Mouse (Mus musculus): ENCODE results near the gene Proser2. TPM values are rescaled to one million over a fixed set of nuclear protein-coding genes. Genes with fewer than 3 reads are reported as not detected.
A peak's percentile ranks its signal among the peaks of the same experiment; 100 is the strongest.

The Proser2 gene
- polyA plus RNA-seq (2015; fragmentation: Nextera tagmentation; extraction: Ambion mirVana) = 17.5 and 18.5 TPM in 2 replicates

GRCm38 (mm10) chr2:6129555-6130355 lies at the start of gene Proser2:
Gene Proser2 (minus strand): TSS chr2:6130211.
- peak; percentile 81; the same call in 1 of the 2 replicates for ATAC-seq (ENCODE audit: insufficient number of reproducible peaks, low FRiP score, low TSS enrichment, low read depth)
- Histone ChIP-seq H3K4me1 (0 out of 2 replicates have a peak, but pooled peaks cover 5% of the 10 kb centered on the region), H3K4me3 (peak within 1 kb of the TSS; percentile 75), H3K9ac (peak within 1 kb of the TSS; percentile 65), H3K4me2 (peak within 1 kb of the TSS; percentile 86), H3K9me3 (no peaks in the 10 kb centered on the region), H3K27ac (peak within 1 kb of the TSS; percentile 33), H3K27me3 (peaks cover 13% of the 10 kb centered on the region), H3K36me3 (no peaks in the 10 kb centered on the region)
- WGBS = under 1% methylated on average over 83 of the region's 83 CpGs

- WGBS = 38% methylated on average over 1 of the region's 1 CpGs
- no peaks in the 10 kb centered on the region for H3K9me3 ChIP-seq
Measured at GRCm38 (mm10) chr2:6179749-6180117, 49.7 kb upstream of the Proser2 start.

GRCm38 (mm10) chr2:6178901-6179748 lies 49.1 kb upstream of the Proser2 start:
- no peak overlapping the region for H3K4me3 ChIP-seq
- no peaks in the 10 kb centered on the region; the same call in 1 of the 2 replicates for H3K4me1 ChIP-seq
- no peak overlapping the region for H3K9ac ChIP-seq
- H3K36me3 ChIP-seq = no peaks in the 10 kb centered on the region
- WGBS = 41% methylated on average over 16 of the region's 16 CpGs
- H3K4me2 ChIP-seq = no peak overlapping the region
- H3K9me3 ChIP-seq = no peaks in the 10 kb centered on the region
- no peaks in the 10 kb centered on the region for H3K27me3 ChIP-seq
- H3K27ac ChIP-seq = no peak overlapping the region
- no peak for ATAC-seq (ENCODE audit: insufficient number of reproducible peaks, low FRiP score, low TSS enrichment, low read depth)

More at GRCm38 (mm10) chr2:6179749-6180117, 49.7 kb upstream of the Proser2 start:
- Histone ChIP-seq H3K4me1 (no peaks in the 10 kb centered on the region; the same call in 1 of the 2 replicates), H3K4me2 (no peak overlapping the region), H3K9ac (no peak overlapping the region), H3K27ac (no peak overlapping the region), H3K27me3 (no peaks in the 10 kb centered on the region), H3K36me3 (no peaks in the 10 kb centered on the region), H3K4me3 (no peak overlapping the region)
- no peak for ATAC-seq (ENCODE audit: insufficient number of reproducible peaks, low FRiP score, low TSS enrichment, low read depth)

GRCm38 (mm10) chr2:6173013-6173412 lies 43.0 kb upstream of the Proser2 start:
- H3K9me3 ChIP-seq = no peaks in the 10 kb centered on the region
- 23% methylated on average over 3 of the region's 3 CpGs for WGBS
- no peaks in the 10 kb centered on the region; the same call in 1 of the 2 replicates for H3K4me1 ChIP-seq
- H3K27ac ChIP-seq = no peak overlapping the region
- no peak overlapping the region for H3K4me3 ChIP-seq
- H3K4me2 ChIP-seq = no peak overlapping the region
- ATAC-seq (ENCODE audit: insufficient number of reproducible peaks, low FRiP score, low TSS enrichment, low read depth) = no peak
- no peaks in the 10 kb centered on the region for H3K27me3 ChIP-seq
- H3K36me3 ChIP-seq = no peaks in the 10 kb centered on the region
- H3K9ac ChIP-seq = no peak overlapping the region

DNA sequence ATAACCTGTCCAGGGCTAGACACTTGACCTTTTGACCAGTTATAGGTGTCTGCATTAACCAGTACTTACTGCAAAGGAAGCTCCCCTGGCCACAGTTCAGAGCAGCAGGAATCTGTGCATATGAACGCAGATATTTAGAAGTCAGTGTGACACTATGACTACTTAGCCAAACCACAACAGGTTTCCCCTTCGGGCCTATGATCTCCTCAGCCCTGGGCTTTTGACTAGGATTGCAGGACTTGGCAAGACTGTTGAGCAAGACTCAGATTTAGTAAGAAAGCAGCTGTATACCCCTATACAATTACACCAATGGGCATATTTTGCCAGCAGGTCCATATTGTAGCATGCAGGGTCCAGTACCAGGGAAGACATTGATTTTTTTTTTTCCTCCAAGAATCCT lies 38.5 kb upstream of the Proser2 start:
- WGBS = 71% methylated on average over 2 of the region's 2 CpGs
- Histone ChIP-seq H3K4me1 (peaks cover 4% of the 10 kb centered on the region), H3K36me3 (no peaks in the 10 kb centered on the region), H3K9ac (no peak overlapping the region), H3K27me3 (no peaks in the 10 kb centered on the region), H3K9me3 (no peaks in the 10 kb centered on the region), H3K27ac (no peak overlapping the region), H3K4me3 (no peak overlapping the region), H3K4me2 (no peak overlapping the region)
- no peak for ATAC-seq (ENCODE audit: insufficient number of reproducible peaks, low FRiP score, low TSS enrichment, low read depth)

GRCm38 (mm10) chr2:6167843-6168558 lies 38.0 kb upstream of the Proser2 start:
- no peaks in the 10 kb centered on the region for H3K27me3 ChIP-seq
- peaks cover 5% of the 10 kb centered on the region for H3K4me1 ChIP-seq
- no peak overlapping the region for H3K9ac ChIP-seq
- no peaks in the 10 kb centered on the region for H3K9me3 ChIP-seq
- H3K27ac ChIP-seq = no peak overlapping the region
- no peaks in the 10 kb centered on the region for H3K36me3 ChIP-seq
- WGBS = 23% methylated on average over 5 of the region's 5 CpGs
- H3K4me2 ChIP-seq = no peak overlapping the region
- no peak for ATAC-seq (ENCODE audit: insufficient number of reproducible peaks, low FRiP score, low TSS enrichment, low read depth)
- no peak overlapping the region for H3K4me3 ChIP-seq

GRCm38 (mm10) chr2:6165771-6166170 lies 35.8 kb upstream of the Proser2 start:
- no peaks in the 10 kb centered on the region for H3K9me3 ChIP-seq
- no peak for ATAC-seq (ENCODE audit: insufficient number of reproducible peaks, low FRiP score, low TSS enrichment, low read depth)
- WGBS = 49% methylated on average over 6 of the region's 6 CpGs
- H3K36me3 ChIP-seq = no peaks in the 10 kb centered on the region
- no peak overlapping the region for H3K9ac ChIP-seq
- H3K4me1 ChIP-seq = peaks cover 12% of the 10 kb centered on the region
- H3K4me3 ChIP-seq = no peak overlapping the region
- no peak overlapping the region for H3K27ac ChIP-seq
- H3K4me2 ChIP-seq = no peak overlapping the region
- no peaks in the 10 kb centered on the region for H3K27me3 ChIP-seq

GRCm38 (mm10) chr2:6164606-6165290 lies 34.7 kb upstream of the Proser2 start:
- Histone ChIP-seq H3K4me1 (peaks cover 15% of the 10 kb centered on the region), H3K27me3 (no peaks in the 10 kb centered on the region), H3K4me2 (0 out of 2 replicates have a peak overlapping the region, but pooled peaks have one; percentile 6), H3K9me3 (no peaks in the 10 kb centered on the region), H3K27ac (no peak overlapping the region), H3K36me3 (no peaks in the 10 kb centered on the region), H3K9ac (no peak overlapping the region), H3K4me3 (no peak overlapping the region)
- WGBS = 40% methylated on average over 16 of the region's 16 CpGs
- ATAC-seq (ENCODE audit: insufficient number of reproducible peaks, low FRiP score, low TSS enrichment, low read depth) = no peak

GRCm38 (mm10) chr2:6162366-6163040 lies 32.5 kb upstream of the Proser2 start:
- Histone ChIP-seq H3K36me3 (no peaks in the 10 kb centered on the region), H3K9me3 (no peaks in the 10 kb centered on the region), H3K27ac (peak overlapping the region; percentile 22; the same call in 1 of the 2 replicates), H3K27me3 (no peaks in the 10 kb centered on the region), H3K4me3 (no peak overlapping the region), H3K4me1 (peaks cover 15% of the 10 kb centered on the region), H3K9ac (no peak overlapping the region), H3K4me2 (no peak overlapping the region)
- ATAC-seq (ENCODE audit: insufficient number of reproducible peaks, low FRiP score, low TSS enrichment, low read depth) = peak; percentile 51; the same call in 1 of the 2 replicates
- 32% methylated on average over 6 of the region's 6 CpGs for WGBS

DNA sequence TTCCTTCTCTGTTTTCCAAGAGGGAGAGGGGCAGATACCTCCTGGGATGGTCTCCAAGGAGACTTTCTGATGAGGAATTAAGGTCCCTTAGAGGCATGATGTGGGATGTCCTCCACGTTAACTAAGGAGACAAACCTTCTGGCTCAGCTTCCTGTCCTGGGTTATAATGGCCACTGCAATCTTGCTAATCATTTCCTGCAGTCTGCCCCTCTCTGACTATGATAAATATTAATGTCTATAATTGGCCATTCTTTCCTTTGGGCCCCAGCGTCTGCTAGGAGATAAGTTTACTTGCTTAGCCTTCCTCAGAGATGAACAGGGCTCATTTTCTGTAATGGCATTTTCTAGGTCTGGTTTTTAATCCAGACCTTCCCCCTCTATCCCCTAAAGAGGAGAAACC lies 29.7 kb upstream of the Proser2 start:
- H3K27ac ChIP-seq = no peak overlapping the region
- H3K9me3 ChIP-seq = no peaks in the 10 kb centered on the region
- peaks cover 12% of the 10 kb centered on the region for H3K4me1 ChIP-seq
- no peak overlapping the region for H3K9ac ChIP-seq
- H3K27me3 ChIP-seq = no peaks in the 10 kb centered on the region
- no peaks in the 10 kb centered on the region for H3K36me3 ChIP-seq
- H3K4me3 ChIP-seq = no peak overlapping the region
- WGBS = 43% methylated on average over 2 of the region's 2 CpGs
- no peak overlapping the region for H3K4me2 ChIP-seq
- no peak for ATAC-seq (ENCODE audit: insufficient number of reproducible peaks, low FRiP score, low TSS enrichment, low read depth)

DNA sequence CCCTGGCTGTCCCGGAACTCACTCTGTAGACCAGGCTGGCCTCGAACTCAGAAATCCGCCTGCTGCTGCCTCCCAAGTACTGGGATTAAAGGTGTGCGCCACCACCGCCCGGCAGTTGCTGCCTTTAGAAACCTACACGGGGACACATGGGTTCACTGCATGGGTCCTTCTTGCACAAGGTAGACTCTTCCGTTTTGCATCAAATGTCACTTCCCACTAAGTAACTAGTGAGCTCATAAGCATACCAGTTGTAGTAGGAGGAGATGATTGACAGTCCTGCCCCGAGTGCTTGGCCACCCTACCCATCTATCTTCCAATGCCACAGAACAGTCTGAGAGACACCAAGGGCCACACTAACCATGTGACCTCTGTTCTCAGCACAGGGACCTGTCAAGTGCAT lies 29.2 kb upstream of the Proser2 start:
- 88% methylated on average over 9 of the region's 9 CpGs for WGBS

More for the DNA sequence above, 29.2 kb upstream of the Proser2 start:
- Histone ChIP-seq H3K27me3 (no peaks in the 10 kb centered on the region), H3K4me2 (no peak overlapping the region), H3K27ac (no peak overlapping the region), H3K9me3 (no peaks in the 10 kb centered on the region), H3K9ac (no peak overlapping the region), H3K4me1 (peaks cover 11% of the 10 kb centered on the region), H3K36me3 (no peaks in the 10 kb centered on the region), H3K4me3 (no peak overlapping the region)
- no peak for ATAC-seq (ENCODE audit: insufficient number of reproducible peaks, low FRiP score, low TSS enrichment, low read depth)
